Mouse (Mus musculus) NIH3T3 (cell line): ENCODE results near the gene Actl6b.

ENCODE experiments used
- DNase-seq: peaks from one replicate; pipeline ENCODE4 v3.0.0-alpha.2; 2012; ENCODE audit warnings: low read depth

Gene Actl6b

DNA sequence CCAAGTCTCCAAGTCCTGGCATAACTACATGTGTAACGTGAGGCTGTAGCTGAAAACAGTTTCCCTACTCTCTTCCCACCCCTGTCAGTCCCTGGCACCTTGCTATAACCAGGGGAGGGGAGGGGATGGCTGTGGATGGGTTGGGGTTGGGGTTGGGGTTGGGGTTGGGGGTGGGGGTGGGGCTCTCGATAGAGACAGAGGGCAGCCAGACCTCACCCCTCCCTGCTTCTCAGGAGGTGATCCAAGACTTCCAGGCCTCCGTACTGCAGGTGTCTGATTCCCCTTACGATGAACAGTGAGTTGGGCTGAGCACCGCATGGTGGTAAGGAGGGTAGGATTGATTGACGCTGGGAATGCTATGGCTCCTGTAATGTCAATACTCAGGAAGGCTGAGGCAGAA, 12.4 kb downstream of the Actl6b start:
- no peak for DNase-seq

DNA sequence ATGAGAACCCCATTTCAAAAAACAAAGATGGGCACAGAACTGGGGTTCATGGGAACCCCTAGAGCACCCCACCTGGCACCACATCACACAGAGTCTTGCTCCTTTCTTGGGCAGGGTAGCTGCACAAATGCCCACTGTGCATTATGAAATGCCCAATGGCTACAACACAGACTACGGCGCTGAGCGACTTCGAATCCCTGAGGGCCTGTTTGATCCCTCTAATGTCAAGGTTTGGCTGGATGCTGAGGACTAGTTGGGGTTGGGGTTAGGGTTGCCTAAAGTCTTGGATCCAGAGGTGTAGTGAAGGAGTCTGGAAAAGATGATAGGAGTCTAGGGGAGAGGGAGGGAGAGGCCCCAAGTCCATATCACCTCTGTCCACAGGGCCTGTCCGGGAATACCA, 13.1 kb downstream of the Actl6b start:
- no peak for DNase-seq

DNA sequence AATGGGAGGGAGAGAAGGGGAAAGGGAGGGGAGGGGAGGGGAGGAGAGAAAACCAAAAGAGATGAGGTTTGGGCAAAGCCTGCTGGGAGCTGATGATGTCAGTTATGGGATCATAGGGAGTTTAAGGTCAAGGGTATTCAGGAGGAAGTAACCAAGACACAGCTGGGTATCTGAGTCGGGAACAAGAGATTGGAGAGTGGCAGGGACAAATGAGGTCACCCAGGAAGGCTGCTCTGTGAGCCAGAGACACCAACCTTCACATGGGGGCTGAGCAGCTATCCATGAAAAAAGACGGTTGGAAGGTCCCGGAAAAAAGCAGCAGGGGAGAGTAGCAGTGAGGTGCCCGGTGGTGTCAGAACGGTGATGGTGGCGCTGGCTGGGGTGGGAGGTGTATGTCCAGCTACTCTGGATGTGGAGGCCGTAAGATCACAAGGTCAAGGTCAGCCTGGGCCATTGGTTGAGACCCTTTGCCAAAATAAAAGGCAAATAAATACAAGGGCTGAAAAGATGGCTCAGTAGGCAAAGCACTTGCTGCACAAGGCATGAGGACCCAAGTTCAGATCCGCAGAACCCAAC, 15.0 kb downstream of the Actl6b start:
- no peak for DNase-seq

DNA sequence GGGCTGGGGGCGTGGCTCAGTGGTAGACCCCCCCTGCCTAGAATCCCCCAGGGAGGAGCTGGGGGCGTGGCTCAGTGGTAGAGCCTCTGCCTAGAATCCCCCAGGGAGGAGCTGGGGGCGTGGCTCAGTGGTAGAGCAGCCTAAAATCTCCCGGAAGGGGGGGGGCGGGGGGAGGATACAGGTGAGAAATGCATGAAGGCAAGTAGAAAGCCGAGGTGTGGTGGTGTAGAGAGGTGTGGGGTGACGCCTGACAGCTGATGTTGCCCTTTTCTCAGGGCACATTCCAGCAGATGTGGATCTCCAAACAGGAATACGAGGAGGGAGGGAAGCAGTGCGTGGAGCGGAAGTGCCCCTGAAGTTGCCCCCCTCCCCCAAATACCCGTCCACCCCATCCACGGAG, 15.7 kb downstream of the Actl6b start:
- DNase-seq = no peak

DNA sequence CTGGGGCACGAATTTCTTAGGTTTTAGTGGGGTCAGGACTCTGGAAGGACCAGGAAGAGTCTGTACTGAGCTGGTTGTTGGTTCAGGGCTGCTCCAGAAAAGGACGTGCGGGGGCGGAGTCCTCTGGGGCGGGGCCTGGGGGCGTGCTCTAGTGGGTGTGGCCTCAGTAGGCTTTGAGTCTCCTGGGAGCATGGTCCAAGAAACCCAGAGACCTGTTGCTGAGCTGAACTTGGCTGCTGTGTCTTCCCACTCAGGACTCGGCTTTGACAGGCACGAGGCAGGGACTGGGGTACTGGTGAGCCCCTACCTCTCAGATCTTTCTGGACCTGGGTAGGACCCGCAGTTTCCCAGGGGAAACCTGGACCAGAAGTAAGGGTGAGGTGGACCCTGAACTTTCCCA, 16.3 kb downstream of the Actl6b start, which contains the start of gene Tfr2:
Gene Tfr2 (plus strand): TSS at position 176 of the 400 bp plus-strand sequence.
- peak; percentile 67 for DNase-seq

DNA sequence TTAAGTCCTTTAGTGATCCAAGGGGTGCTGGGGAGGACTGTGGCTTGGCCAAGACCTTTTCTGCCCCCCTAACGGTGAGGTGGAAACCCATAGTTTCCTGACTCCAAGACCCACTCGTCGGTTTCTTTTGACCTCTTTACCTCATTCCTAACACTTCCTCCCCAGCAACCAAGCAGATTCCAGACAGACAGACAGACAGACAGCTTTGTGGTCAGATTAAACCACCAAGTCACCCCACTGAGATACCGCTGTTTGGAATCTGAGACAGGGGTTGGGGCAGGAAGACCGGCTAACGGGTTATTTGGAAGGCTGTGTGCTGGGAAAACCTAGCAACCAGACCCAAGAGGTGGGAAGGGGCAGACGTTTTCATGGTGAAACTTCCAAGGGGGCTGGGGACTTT, 16.9 kb downstream of the Actl6b start:
- no peak for DNase-seq

DNA sequence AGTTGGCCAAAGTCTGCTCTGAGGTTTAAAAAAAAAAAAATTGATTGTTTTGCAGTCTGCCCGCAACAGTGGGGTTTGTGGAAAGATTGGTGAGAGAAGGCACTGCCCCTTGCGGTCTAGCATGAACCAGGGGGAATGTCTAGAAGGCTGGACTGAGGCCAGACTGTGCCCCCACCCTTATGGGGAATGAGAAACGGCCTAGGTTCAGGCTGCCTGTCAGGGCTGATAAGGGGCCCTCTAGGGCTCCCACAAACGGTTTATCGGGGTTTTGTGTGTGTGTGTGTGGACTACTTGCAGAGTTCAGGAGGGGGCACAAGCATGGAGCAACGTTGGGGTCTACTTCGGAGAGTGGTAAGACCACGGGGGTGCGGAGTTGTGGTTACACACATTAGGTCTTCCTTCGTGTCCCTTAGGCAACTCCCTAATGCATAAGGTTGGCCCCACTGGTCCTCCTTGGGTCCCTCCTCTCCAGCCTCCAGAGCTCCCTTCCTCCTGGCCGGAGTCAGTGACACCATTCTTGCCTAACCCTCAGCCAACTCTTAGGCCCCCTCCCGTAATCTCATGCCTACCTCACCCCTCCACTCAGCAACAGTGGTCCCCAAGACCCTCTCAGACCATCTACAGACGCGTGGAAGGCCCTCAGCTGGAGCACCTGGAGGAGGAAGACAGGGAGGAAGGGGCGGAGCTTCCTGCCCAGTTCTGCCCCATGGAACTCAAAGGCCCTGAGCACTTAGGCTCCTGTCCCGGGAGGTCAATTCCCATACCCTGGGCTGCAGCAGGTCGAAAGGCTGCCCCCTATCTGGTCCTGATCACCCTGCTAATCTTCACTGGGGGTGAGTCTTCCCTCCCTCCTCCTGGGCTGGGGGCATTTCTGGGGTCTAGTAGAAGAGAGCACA, 17.6 kb downstream of the Actl6b start:
- DNase-seq = no peak

DNA sequence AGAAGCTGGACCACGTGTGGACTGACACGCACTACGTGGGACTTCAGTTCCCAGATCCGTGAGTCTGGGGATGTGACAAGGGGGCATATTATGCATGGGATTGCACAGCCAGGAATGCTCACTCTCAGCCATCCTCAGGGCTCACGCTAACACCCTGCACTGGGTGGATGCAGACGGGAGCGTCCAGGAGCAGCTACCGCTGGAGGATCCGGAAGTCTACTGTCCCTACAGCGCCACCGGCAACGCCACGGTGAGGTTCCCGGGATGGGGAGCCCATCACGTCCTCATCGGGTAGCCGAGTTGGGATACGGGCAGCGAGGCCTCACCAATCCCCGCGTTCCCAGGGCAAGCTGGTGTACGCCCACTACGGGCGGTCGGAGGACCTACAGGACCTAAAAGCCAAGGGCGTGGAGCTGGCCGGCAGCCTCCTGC, 21.2 kb downstream of the Actl6b start:
- no peak for DNase-seq

DNA sequence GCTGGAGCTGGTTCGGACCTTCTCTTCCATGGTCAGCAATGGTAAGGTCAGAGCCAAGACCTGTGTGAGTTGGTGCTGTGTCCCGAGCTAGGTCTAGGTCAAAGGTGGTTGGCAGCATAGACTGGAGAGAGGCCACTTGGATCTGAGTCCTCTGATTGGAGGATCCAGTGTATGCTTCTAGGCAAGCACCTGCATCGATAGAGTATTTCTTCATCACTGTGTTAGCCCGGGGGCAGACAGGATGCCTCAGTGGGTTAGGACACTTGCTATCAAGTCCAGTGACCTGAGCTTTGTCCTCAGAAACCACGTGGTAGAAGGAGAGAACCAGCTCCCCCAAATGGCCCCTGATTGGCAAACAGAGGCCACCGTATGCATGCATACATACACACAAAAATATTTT, 26.9 kb downstream of the Actl6b start:
- no peak for DNase-seq

DNA sequence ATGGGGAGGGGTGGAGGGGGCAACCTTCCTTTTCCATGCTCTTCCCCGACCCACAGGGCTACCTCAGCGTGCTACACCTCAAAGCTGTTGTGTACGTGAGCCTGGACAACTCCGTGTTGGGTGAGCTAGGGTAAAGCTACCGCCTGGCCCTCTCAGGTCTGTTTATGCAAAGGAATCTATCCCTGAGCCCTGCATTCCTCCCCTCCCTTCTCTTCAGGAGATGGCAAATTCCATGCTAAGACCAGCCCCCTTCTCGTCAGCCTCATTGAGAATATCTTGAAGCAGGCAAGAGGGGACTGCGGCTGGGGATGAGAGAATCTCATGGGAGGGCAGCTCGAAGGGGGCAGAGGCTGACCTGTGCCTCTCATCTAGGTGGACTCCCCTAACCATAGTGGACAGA, 29.4 kb downstream of the Actl6b start:
- no peak for DNase-seq

DNA sequence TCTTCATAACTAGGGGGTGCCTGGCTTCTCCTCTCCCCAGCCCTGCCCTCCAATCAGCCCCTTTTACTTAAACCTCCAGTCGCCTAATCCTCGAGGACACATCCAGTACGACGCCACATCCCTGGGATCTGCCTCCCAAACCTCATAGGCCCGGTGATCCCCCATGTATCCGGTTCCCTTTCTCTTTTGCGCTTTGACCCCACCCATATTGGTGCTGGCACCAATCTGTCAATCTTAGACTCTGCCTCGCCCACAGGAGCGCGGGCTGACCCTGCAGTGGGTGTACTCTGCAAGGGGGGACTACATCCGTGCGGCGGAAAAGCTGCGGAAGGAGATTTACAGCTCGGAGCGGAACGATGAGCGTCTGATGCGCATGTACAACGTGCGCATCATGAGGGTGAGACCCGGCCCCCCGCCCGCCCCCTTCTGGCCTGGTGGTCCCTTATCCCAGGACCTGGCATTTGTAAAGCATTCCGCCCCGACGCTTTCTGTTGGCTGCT, 30.4 kb downstream of the Actl6b start:
- DNase-seq = no peak

DNA sequence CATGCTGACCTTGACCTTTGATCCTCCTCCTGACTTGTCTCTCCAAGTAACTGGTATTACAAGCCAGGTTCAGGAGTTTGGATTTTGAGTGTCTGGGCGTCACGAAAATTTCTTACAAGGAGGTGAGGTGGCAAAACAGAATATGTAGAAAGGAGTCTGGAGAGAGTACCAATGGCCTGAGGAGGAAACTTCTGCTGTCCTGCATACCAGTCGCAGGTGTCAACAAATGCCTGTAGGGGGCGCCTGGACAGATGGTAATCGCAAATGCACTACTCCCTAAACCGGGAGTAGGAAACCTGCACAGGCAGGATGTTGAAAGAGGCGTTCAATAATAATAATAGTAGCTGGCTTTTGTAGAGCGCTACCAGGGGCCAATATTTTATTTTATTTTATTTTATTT, 31.7 kb downstream of the Actl6b start:
- DNase-seq = peak; percentile 77

DNA sequence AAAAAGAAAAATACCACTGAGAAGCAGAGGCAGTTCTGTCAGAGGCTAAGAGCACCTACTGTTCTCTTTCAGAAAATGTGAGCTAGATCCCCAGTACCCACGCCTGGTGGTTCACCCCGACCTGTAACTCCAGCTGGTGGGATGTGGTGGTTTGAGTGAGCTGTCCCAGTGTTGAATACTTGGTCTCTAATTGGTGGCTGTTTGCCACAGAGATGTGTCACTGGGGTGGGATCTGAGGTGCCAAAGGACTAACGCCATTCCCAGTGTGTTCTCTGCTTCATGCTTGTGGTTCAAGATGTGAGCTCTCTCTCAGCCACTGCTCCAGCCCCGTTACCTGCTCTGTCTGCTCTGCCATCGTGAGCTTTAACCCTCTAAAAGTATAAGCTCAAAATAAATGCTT, 37.2 kb downstream of the Actl6b start:
- peak; percentile 23 for DNase-seq

DNA sequence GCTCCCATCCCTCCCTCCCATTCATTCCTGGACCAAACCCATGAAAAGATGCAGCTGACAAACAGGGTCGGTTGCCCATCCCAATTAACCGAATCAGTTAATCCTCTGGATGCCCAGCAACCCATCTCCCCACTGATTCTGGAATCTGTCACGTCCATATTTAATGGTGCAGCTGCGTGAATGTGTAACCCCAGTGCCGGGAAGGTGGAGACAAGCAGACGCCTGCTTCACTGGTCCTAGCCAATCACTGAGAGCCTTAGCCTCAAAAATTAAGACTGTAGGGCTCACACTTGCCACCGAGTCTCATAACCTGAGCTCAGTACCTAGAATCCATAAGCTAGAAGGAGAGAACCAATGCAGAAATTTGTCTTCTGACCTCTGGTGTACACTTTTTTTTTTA, 42.6 kb downstream of the Actl6b start:
- no peak for DNase-seq

DNA sequence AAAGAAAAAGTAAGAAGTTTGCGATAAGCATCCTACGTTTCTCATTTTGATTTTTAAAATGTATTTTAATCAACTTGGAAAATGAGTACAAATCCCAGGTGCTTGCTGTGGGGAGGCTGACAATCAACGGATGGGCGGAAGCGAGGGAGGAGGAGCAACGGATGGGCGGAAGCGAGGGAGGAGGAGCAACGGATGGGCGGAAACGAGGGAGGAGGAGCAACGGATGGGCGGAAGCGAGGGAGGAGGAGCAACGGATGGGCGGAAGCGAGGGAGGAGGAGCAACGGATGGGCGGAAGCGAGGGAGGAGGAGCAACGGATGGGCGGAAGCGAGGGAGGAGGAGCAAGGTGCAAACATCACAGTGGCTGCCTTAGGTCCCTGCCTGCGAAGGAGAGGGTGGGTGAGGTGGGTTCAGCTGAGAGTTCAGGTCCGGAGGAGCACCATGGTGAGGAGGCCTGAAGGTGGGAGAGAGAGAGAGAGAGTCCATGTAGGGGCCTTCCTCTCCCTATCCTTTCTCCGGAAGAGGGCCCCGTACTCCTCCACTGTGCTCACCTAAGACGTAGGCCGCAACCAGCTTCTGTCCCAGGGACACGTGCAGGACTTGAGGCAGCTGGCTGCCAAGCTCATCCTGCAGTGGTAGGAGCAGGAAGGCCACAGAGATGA, 43.4 kb downstream of the Actl6b start:
- DNase-seq = no peak

DNA sequence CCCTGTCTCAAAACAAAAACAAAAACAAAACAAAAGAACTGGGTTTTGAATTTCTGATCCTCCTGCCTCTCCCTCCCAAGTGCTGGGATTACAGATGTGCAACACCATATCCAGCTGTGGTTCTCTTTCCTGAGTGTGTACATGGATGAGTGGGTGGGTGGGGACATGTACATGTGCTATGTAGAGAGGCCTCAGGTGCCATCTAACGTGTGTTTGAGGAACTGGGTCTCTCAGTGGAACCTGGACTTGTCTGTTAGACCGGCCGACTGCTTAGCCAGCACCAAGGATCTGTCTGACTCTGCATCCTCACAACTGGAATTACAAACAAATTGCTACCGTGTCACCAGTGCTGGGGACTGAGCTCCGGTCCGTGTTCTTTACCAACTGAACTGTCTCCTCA, 44.3 kb downstream of the Actl6b start:
- no peak for DNase-seq

DNA sequence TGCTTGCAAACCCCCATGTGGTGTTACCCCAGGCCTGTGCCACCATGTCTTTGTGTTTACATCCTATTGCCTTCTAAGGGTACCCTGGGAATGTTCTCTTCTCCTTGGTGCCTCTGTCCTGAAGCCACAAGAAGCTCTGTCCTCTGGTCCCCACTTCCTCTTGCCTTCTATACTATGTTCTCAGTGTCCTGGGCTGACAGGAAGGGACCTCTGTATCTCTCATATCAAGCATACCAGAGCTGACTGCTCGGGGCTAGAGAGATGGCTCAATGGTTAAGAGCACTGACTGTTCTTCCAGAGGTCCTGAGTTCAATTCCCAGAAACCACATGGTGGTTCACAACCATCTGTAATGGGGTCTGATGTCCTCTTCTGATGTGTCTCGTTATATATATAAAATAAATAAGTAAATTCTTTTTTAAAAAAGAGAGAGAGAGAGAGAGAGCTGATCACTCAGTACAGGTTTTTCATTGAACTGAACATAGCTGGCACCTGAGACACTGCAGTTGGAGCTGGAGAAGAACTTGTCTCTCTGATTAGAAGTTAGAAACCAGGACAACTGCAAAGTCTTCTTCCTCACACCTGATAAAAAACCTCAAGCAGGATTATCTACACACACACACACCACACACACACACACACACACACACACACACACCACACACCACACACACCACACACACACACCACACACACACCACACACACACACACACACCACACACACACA, 44.9 kb downstream of the Actl6b start:
- no peak for DNase-seq

DNA sequence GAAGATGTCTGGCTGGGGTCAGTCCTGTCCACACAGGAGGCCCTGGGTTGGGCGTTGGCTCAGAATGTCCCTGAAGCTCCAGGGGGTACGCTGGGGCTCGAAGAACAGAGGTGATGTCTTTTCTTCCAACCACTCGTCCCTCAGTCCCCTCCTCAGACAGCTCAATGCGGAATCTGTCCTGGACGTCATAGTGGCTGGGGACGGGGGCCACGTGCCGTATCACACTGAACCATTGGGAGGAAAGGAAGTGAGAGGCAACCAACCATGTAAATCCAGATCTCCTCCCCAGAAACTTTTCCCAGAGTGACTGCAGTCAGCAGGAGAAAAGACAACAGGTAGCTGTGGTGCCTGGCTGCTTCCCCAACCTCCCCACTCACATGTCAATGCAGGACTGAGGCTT, 46.3 kb downstream of the Actl6b start:
- DNase-seq = no peak

DNA sequence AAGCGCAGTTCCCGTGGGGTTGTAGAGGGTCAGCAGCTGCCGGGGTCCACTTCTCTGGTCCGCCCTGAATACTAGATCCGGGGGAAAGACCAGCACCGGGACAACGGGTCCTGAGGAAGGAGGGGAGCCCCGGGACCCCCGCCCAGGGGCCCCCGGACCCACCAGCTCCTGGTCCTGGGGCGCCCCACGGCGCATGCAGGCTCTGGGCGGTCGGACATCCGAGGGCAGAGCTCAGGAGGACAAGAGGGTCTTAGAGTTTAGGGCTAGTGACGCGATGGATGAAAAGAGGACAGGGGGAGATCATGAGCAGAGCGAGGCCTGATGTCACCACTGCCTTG, 46.9 kb downstream of the Actl6b start:
- DNase-seq = no peak

DNA sequence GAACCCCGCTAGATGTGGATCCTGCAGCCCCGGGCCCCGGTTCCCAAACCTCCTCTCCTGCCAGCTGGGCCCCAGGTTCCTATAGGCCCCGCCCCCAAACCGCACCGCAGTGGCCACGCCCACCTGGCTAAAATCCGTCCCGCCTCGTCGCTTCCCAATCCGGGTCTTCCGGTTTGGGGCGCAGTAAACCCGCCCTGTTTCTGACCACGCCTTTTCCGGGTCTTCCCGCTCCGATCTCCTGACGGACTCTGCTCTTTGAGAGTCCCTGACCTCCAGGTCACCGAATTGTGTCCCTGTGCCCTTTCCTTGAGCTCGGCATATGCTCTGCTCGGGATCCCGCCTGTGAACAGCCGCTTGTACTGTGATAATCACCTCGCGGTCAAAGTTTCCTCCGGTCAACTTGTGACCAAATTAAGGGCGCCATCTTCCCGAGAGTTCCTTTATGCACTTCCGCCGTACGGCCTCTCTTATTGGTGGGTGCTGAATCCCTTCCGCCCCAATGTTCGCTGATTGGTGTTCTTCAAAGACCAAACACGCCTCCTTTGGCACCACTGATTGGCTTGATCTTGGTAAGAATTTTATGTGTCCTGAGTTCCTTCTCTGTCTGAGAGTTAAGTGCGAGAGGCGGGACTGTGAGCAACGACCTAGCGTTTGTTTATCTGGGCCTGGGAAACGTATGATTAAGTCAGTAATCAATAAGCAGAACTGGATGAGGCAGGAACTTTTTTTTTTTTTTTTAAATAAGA, 47.5 kb downstream of the Actl6b start, which contains the start of gene Mospd3:
Gene Mospd3 (minus strand): TSS at position 440 of the 746 bp plus-strand sequence.
- DNase-seq = peak; percentile 98

DNA sequence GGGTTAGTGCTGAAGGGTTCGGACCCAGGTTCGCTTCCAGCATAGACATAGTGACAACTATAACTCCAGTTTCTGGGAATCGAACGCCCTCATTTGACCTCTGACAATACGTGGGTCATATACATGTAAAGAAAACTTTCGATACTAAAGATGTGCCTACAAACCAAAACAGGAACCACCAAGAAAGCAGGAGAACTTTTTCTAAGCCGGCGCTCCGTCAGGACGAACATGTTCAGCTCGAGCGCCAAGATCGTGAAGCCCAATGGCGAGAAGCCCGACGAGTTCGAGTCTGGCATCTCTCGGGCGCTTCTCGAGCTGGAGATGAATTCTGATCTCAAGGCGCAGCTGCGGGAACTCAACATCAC, 48.0 kb downstream of the Actl6b start:
- DNase-seq = peak; percentile 71
